Mouse (Mus musculus) liver, adult 2 months (tissue): ENCODE measurements around the gene Ppfia3.

Source experiments
- CTCF ChIP-seq: fragments of 200-500 bp; IDR thresholded peaks from 2 replicates; pipeline ENCODE4 v1.5.1; 2011; ENCODE audit warnings: low read depth, low read length, control low read depth
- POLR2A ChIP-seq: fragments of 200-500 bp; IDR thresholded peaks from 2 replicates; pipeline ENCODE4 v1.6.1; 2011; ENCODE audit warnings: low read length, control low read depth; ENCODE audit not compliant: insufficient read depth; ENCODE audit errors: extremely low read depth

- TF ChIP-seq CTCF (no peak), POLR2A (no peak)
Measured at GRCm38 (mm10) chr7:45302626-45303025, 64.2 kb downstream of the Ppfia3 start.
